Mouse (Mus musculus) limb, embryonic 14.5 days (tissue): Measurements from ENCODE around the gene Hscb. TPM values are rescaled to one million over a fixed set of nuclear protein-coding genes. Genes with fewer than 3 reads are reported as not detected.

Experiments
- ATAC-seq: fragments of 200-750 bp; cut with Nextera tagmentation; 2 replicates; pipeline ENCODE4 v1.8.0; 2017; ENCODE audit warnings: low read depth, moderate number of reproducible peaks, moderate TSS enrichment; ENCODE audit not compliant: low FRiP score
- DNase-seq: peaks from one replicate; pipeline ENCODE4 v3.0.0-alpha.2; 2015; ENCODE audit warnings: low spot score
- H3K27ac ChIP-seq: fragments of 300-500 bp; sonication (generic); replicated peaks from 2 replicates; pipeline ENCODE4 v1.5.1; 2014; ENCODE audit warnings: low read depth, mild to moderate bottlenecking, low read length, moderate library complexity, mixed read lengths
- H3K27me3 ChIP-seq: fragments of 300-500 bp; sonication (generic); 2 replicates; pipeline ENCODE4 v1.6.1; 2014; ENCODE audit warnings: low read length, mixed read lengths; ENCODE audit not compliant: control insufficient read depth, insufficient read depth
- H3K36me3 ChIP-seq: fragments of 300-500 bp; sonication (generic); 2 replicates; pipeline ENCODE4 v1.6.1; 2014; ENCODE audit warnings: mild to moderate bottlenecking, low read length, moderate library complexity, mixed read lengths; ENCODE audit not compliant: control insufficient read depth, insufficient read depth
- H3K4me1 ChIP-seq: fragments of 300-500 bp; sonication (generic); 2 replicates; pipeline ENCODE4 v1.6.1; 2014; ENCODE audit warnings: antibody characterized with exemption, low read length, mixed read lengths; ENCODE audit not compliant: control insufficient read depth, insufficient read depth
- H3K4me2 ChIP-seq: fragments of 300-500 bp; sonication (generic); replicated peaks from 2 replicates; pipeline ENCODE4 v1.6.1; 2014; ENCODE audit warnings: low read depth, mild to moderate bottlenecking, low read length, moderate library complexity; ENCODE audit not compliant: severe bottlenecking
- H3K4me3 ChIP-seq: fragments of 300-500 bp; sonication (generic); replicated peaks from 2 replicates; pipeline ENCODE4 v1.5.1; 2014; ENCODE audit warnings: low read length
- H3K9ac ChIP-seq: fragments of 300-500 bp; sonication (generic); 2 replicates; pipeline ENCODE4 v1.6.1; 2014; ENCODE audit warnings: mild to moderate bottlenecking, low read depth, low read length, moderate library complexity; ENCODE audit not compliant: severe bottlenecking
- H3K9me3 ChIP-seq: fragments of 300-500 bp; sonication (generic); 2 replicates; pipeline ENCODE4 v1.6.1; 2016; ENCODE audit warnings: low read length; ENCODE audit not compliant: control insufficient read depth
- POLR2A ChIP-seq: fragments of 200-500 bp; IDR thresholded peaks from 2 replicates; pipeline ENCODE4 v1.8.0; 2012; ENCODE audit warnings: inconsistent platforms, mild to moderate bottlenecking, moderate library complexity, borderline replicate concordance; ENCODE audit not compliant: insufficient read depth, insufficient read length; ENCODE audit errors: extremely low read depth
- WGBS: fragments of 180-500 bp; shearing (Covaris S2); extraction: QIAGEN DNeasy Blood & Tissue Kit; methylation state at CpG from one replicate; pipeline ENCODE4 v1.1.7; 2014; 5-methylcytosine and 5-hydroxymethylcytosine counted together
- polyA plus RNA-seq, 2 experiments: library from polyadenylated mRNA; depleted of rRNA in 1 of 2; stranded (reverse) in 1 of 2; unstranded in 1 of 2; fragments of >200 nt; fragmentation: Nextera tagmentation in 1 of 2; extraction: Ambion mirVana in 1 of 2; gene quantifications; 2 replicates each; pipeline versions ENCODE4 v1.2.1 to v1.2.3; 2012 to 2014

Hscb gene
- polyA plus RNA-seq, 2 experiments = 19.3 to 19.4 TPM

DNA sequence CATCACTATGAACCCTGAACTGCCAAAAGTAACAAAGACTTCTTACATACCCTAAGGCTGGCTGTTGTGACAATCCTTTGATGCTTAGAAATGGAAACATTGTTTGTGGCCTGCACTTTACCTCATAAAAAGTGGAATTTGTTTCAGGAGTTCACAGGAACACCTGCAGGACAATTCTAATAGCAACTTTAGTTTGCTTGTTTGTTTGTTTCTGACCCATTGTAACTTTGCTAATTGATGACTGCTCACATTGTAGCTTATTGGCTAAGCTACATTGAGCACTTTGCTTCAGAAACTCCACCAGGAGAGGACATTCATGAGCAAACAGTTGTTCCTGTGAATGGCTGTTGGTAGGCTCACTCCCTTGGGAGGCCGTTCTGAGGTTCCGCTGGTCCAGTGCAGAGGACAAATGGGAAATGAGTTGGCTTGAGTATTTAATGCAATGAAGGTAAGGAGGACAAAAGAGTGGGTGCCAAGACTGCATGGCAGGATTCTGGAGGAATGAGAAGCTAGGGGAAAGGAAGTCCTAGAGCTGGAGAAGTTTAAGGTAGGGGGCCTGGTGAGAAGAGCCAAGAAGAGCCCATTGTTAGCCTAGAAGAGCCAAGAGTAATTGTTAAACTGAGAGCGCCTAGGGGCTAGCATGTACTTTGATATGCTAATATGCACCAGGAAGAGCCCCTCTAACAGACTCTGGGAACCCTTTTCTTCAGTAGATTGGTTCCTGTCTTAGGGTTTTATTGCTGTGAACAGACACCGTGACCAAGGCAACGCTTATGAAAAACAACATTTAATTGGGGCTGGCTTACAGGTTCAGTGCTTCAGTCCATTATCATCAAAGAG is 38.3 kb upstream of the Hscb start:
- ATAC-seq = no peak

DNA sequence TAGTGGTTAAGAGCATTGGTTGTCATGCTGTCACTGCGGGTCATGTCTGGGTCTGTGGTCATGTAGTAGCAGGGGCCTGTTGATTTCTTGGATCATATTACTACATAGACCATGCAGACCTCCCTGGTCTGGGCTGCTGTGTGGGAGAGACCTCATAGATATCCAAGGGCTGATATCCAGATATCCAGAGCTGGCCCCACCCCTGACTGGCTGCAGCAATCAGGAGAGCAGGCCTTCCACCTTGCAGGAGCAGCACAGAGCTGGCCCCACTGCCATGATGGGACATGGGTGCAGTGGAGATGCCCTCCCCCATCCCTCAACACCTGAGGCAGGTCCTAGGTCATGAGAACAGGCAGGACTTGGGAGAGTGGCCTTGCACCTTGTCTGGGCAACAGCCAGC is 35.7 kb upstream of the Hscb start:
- H3K9ac ChIP-seq = no peak overlapping the region

More for the DNA sequence above, 38.3 kb upstream of the Hscb start:
- Histone ChIP-seq H3K36me3 (no peaks in the 10 kb centered on the region), H3K27me3 (no peaks in the 10 kb centered on the region), H3K9ac (no peak overlapping the region), H3K27ac (no peak overlapping the region), H3K4me3 (no peak overlapping the region), H3K4me2 (no peak overlapping the region), H3K9me3 (no peaks in the 10 kb centered on the region), H3K4me1 (peaks cover 14% of the 10 kb centered on the region)
- no peak for TF ChIP-seq POLR2A
- DNase-seq = no peak
- WGBS = 72% methylated on average over 5 of the region's 5 CpGs

DNA sequence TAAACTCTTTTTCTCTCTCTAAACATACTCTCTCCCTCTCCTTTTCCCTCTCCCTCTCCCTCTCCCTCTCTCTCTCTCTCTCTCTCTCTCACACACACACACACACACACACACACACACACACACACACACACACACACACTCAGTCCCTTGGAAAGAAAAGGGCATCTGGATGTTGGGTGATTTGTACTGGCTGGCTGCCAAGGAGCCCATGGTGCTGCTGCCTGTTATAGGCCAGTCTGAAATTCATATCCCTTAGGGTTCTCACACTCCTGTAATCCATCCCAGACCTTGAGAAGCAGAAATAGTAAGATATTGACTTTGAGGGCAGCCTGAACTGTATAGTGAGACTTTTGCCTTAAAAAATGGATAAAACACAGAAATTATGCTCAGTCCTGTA is 35.1 kb upstream of the Hscb start:
- peak; percentile 67 for DNase-seq
- Histone ChIP-seq H3K27me3 (no peaks in the 10 kb centered on the region), H3K4me1 (peaks cover 10% of the 10 kb centered on the region), H3K9ac (no peak overlapping the region), H3K27ac (no peak overlapping the region; the same call in 1 of the 2 replicates), H3K4me3 (no peak overlapping the region), H3K9me3 (no peaks in the 10 kb centered on the region), H3K36me3 (no peaks in the 10 kb centered on the region), H3K4me2 (no peak overlapping the region)
- no peak for TF ChIP-seq POLR2A
- ATAC-seq = peak; percentile 58; the same call in 1 of the 2 replicates

More for the DNA sequence above, 35.7 kb upstream of the Hscb start:
- Histone ChIP-seq H3K36me3 (no peaks in the 10 kb centered on the region), H3K4me1 (peaks cover 10% of the 10 kb centered on the region), H3K9me3 (no peaks in the 10 kb centered on the region), H3K27ac (peak overlapping the region; percentile 38; the same call in 1 of the 2 replicates), H3K4me3 (no peak overlapping the region), H3K27me3 (no peaks in the 10 kb centered on the region), H3K4me2 (no peak overlapping the region)
- ATAC-seq (no peak), DNase-seq (no peak)
- TF ChIP-seq POLR2A = no peak
- WGBS = 57% methylated on average over 1 of the region's 1 CpGs

DNA sequence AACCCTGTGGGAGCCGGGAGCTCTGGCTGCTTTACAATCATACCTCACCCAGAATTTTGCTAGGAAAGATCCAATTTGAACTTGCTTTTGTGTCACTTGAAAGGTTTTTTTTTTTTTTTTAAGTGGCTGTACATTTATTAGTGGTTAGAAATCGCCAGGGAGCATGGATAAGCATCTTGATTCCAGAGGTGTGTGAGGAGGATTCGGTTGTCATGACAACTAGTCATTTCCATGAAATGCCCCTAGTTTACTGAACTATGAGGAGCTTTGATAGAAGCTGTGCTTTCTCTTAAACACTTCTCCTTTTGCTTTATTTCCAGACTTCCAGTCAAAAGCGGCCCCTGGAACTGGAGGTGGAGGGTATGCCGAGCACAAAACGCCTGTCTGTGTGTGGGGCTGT is 33.6 kb upstream of the Hscb start:
- no peak for TF ChIP-seq POLR2A
- peaks cover 12% of the 10 kb centered on the region for H3K4me1 ChIP-seq
- H3K4me3 ChIP-seq = no peak overlapping the region
- no peak overlapping the region for H3K4me2 ChIP-seq
- no peaks in the 10 kb centered on the region for H3K36me3 ChIP-seq
- ATAC-seq (no peak), DNase-seq (no peak)
- no peak overlapping the region for H3K9ac ChIP-seq
- H3K27ac ChIP-seq = no peak overlapping the region
- no peaks in the 10 kb centered on the region for H3K27me3 ChIP-seq
- WGBS = 81% methylated on average over 6 of the region's 6 CpGs
- H3K9me3 ChIP-seq = no peaks in the 10 kb centered on the region

DNA sequence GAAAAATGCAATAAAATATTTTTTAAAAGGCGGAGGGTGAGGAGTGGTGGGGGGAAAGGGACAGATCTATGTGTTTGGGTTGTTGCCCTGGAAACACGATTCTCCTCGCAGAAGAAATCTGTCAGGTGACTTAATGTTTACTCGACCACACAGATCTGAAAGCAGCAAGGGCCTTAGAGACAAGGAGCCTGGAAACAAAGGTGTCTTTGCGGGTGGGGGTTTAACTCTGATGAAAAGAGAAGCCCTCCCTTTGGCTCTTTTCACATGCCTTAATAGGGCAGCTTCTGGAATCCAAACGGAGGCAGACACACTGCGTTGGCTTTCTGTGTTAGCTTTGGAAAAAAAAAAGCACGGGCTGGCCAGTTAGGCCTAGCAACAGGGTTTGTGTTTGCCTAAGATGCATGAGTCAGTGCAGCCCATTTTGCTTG is 29.7 kb upstream of the Hscb start:
- no peak for TF ChIP-seq POLR2A
- Histone ChIP-seq H3K4me2 (no peak overlapping the region), H3K27me3 (no peaks in the 10 kb centered on the region), H3K27ac (no peak overlapping the region), H3K9me3 (no peaks in the 10 kb centered on the region), H3K4me3 (no peak overlapping the region), H3K36me3 (no peaks in the 10 kb centered on the region), H3K9ac (no peak overlapping the region), H3K4me1 (0 out of 2 replicates have a peak, but pooled peaks cover 3% of the 10 kb centered on the region)
- WGBS = 70% methylated on average over 8 of the region's 8 CpGs
- ATAC-seq (no peak), DNase-seq (no peak)
